Mouse (Mus musculus): ENCODE results near the gene Tomm5. TPM values are rescaled to one million over a fixed set of nuclear protein-coding genes. Genes with fewer than 3 reads are reported as not detected.

Tomm5 gene
- polyA plus RNA-seq (2017; shearing (Covaris generic)): 60.7 TPM

GRCm38 (mm10) chr4:45107601-45108277, at the start of gene Tomm5:
Gene Tomm5 (minus strand): TSS chr4:45108114.

GRCm38 (mm10) chr4:45084021-45084894, 23.7 kb downstream of the Tomm5 start, which contains the start of gene Fbxo10:
Gene Fbxo10 (minus strand): TSS chr4:45084604.

Other genes starting within 250 kb of the Tomm5 start
- 16.6 TPM for gene Grhpr, start 126.7 kb downstream of the Tomm5 start, polyA plus RNA-seq (2017; shearing (Covaris generic))
- gene Zbtb5, start 95.7 kb downstream of the Tomm5 start, polyA plus RNA-seq (2017; shearing (Covaris generic)): 7.3 TPM
- gene Polr1e, start 89.5 kb downstream of the Tomm5 start, polyA plus RNA-seq (2017; shearing (Covaris generic)): 30.0 TPM
- 3.2 TPM for gene Fbxo10, start 23.5 kb downstream of the Tomm5 start, polyA plus RNA-seq (2017; shearing (Covaris generic))
- not detected for gene Frmpd1, start 76.8 kb upstream of the Tomm5 start, polyA plus RNA-seq (2017; shearing (Covaris generic))
- 9.5 TPM for gene Trmt10b, start 189.0 kb upstream of the Tomm5 start, polyA plus RNA-seq (2017; shearing (Covaris generic))
- gene Dcaf10, start 234.0 kb upstream of the Tomm5 start, polyA plus RNA-seq (2017; shearing (Covaris generic)): 20.4 TPM
- 83.3 TPM for gene Exosc3, start 234.6 kb upstream of the Tomm5 start, polyA plus RNA-seq (2017; shearing (Covaris generic))